Mouse (Mus musculus): Measurements from ENCODE around the gene A630076J17Rik.

DNA sequence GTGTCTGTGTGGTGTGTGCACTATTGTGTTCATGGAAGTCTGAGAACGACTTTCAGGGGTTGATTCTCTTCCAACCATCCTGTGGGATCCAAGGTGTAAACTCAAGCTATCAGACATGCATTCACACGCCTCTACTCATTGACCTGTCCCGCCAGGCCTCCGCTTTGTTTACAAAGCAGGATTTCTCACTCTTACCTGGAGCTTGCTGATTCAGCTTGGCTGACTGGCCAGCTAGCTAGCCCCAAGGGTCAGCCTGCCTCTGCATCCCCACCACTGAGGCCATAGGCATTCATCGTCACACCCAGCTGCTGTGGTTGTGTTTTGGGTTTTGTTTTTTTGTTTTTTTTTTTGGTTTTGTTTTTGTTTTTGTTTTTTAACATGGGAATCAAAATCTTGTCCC is 1.2 kb upstream of the A630076J17Rik start:
- no peak for TF ChIP-seq CTCF (IDR thresholded peaks at IDR 0.05; ENCODE audit: borderline replicate concordance, insufficient read depth, low read depth, low read length)
- TF ChIP-seq POLR2A (IDR thresholded peaks at IDR 0.05; ENCODE audit: borderline replicate concordance, insufficient read depth, low read length), result no peak
